Mouse (Mus musculus) adrenal gland, postnatal 4 days (tissue): ENCODE data around the gene Exd2. TPM values are rescaled to one million over a fixed set of nuclear protein-coding genes. Genes with fewer than 3 reads are reported as not detected.

Experiments used
- DNase-seq, 2 experiments: peaks; one replicate each; pipeline ENCODE4 v3.0.0; 2021 to 2022; ENCODE audit warnings: low spot score in 2 of 2, mixed read lengths in 2 of 2
- total RNA-seq, 2 experiments: library from RNA; stranded (reverse); gene quantifications; 2 replicates each; pipeline ENCODE4 v1.2.3; 2021

Exd2 gene
- total RNA-seq, 2 experiments from 2014 or later, result 19.9 to 22.3 TPM

DNA sequence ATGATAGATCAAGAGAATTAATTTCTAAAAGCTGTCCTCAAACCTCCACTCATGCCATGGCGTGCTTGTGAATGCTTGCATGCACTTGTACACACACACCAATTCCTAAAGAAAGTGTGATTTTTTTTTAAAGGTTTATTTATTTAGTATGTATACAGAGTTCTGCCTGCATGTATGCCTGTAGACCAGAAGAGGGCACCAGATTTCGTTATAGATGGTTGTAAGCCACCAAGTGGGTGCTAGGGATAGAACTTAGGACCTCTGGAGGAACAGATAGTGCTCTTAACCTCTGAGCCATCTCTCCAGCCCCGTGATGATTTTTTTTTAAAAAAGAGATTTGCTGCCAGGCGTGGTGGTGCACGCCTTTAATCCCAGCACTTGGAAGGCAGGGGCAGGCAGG lies 30.4 kb downstream of the Exd2 start:
- DNase-seq, result no peak

DNA sequence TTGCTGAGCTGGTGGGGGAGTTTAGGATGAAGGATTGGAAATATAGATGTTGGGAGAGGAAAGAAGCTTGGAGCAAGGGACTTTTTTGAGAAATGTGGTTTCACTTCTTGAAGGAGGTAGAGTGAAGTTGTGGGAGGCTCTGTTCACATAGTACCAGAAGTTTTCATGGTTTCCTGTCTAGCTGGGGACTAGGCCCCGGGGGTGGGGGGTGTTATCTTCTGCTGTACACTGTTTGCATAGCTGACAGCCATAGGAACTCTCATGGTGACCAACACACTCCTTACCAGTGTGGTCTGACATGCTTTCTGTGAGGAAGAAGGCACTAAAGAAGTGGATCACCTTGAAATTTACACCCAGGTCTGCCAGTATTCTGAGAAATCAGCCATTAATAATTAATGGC lies 32.8 kb downstream of the Exd2 start:
- DNase-seq, result no peak

DNA sequence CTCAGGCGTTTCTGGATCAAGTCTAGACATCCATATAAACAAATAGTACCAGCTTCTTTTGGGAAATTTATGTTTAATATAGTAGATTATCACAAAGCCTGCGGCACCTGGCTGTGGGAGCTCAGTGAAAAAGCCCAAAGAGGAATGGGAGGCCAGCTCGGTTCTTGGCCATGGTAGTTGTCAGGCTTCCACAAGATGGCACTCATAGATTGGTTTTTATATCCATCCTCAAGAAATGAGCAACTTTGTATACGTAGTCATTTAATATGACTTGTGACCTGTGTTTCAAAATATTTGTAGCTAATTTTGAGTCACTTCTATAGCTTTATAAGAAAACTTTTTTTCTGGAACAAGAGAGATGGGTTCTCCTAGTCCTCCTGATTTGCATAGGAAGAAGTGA lies 35.5 kb downstream of the Exd2 start:
- DNase-seq, result no peak

DNA sequence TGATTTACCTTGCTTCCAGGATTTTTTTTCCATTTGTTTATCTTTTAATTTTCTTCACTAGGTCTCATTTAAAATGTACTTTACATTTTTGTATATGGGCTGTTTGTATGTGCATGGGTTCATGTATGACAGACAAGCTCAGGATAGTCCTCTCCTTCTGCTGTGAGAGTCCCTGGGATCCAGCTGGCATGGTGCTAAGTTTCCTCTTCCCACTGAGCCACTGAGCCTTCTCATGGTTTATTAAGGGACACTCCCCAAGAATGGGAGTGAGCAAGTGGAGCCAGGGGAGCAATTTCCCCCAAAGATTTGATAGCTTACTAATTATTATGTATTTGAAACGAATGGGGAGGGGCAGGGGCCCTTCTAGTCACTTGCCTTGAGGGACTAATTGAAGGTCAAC lies 37.6 kb downstream of the Exd2 start:
- no peak for DNase-seq

DNA sequence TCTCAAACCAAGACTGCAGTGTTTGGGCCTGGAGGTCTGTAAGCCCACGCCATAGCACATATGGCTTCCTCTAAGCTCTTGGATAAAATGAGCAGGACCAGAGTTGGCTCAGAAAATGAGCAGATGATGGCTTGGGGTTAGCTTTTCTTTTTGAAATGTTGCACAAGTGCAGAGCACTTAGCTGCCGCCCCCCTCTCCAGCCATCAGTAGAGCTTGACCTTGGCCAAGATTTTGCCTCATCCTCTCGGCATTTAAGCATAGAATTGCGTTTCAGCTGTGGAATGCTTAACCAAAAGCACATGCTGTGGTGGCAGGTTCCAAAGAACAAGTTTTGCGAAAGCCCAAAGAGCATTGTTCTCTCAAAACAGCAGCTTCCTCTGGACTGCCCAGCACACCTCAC lies 41.8 kb downstream of the Exd2 start:
- DNase-seq, result no peak

DNA sequence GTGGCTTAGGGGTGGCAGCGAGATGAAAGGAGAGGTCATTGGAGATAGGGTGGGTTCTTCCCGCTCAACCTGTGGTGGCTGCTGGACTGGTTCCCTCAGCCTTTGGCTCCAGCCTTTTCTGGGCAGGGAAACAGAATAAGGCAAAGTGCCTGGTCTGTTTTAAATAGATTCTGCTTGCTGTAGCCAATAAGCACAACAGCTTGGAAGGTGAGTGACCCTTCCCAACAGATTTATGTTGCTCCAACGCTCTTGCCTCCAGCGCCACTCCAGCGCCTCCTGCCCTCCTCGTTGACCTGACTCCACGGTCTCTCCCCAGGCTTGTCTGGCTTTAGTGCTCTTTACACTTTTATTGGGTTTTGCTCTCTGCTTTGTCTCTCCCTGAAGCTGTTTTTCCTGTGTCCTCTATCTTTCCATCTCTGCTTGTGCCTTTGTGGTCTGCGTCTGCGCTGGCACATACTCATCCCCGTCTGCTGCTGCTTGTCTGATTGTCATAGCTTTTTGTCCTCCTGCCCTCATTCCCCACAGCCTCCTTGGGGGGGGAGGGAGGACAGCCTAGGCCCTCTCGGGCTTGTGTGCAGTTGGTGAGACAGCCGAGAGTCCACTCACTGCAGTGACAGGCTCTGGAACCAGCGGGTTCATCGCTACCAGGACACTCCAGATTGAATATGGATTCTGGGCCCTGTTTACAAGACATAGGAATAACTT lies 44.3 kb downstream of the Exd2 start:
- DNase-seq, result no peak

DNA sequence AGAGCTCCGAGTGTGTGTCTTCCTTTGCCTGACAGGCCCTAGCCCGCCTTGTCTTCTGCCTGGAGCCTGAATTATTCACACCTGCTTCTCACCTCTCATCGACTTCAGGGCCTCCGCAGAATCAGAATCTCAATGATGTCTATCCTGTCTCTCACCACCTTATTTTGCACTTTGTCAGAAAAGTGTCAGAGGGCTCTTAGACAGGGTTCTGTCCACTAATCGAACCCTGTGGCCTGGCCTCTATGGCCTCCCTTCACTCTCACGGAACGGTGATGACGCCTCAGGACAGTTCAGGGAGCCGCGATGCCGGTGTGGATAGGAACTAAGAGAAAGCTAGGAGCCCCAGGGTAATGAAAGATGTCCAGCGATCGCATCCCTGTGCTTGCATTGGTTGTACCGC lies 55.1 kb downstream of the Exd2 start, which contains the start of gene Galnt16:
Gene Galnt16, plus strand, starts transcription at position 301 of the 400 bp plus-strand sequence.
- no peak for DNase-seq

DNA sequence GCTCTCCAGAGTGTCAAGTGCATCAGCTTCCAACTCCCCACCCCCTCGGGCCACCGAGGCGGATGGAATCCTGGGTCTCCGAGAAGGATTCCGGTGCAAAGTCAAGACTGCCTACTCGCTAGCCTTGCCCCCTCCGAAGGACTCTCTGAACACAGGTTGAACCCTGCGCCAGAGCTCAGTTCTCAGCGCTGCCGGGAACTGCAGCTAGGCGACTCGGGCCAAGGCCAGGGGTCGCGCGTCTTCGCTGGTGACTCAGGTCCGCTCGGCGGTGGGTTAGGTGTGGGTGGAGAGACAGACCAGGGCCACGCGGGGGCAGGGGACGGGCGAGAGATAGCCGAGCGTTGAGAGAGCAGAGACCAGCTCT lies 55.5 kb downstream of the Exd2 start:
- no peak for DNase-seq

DNA sequence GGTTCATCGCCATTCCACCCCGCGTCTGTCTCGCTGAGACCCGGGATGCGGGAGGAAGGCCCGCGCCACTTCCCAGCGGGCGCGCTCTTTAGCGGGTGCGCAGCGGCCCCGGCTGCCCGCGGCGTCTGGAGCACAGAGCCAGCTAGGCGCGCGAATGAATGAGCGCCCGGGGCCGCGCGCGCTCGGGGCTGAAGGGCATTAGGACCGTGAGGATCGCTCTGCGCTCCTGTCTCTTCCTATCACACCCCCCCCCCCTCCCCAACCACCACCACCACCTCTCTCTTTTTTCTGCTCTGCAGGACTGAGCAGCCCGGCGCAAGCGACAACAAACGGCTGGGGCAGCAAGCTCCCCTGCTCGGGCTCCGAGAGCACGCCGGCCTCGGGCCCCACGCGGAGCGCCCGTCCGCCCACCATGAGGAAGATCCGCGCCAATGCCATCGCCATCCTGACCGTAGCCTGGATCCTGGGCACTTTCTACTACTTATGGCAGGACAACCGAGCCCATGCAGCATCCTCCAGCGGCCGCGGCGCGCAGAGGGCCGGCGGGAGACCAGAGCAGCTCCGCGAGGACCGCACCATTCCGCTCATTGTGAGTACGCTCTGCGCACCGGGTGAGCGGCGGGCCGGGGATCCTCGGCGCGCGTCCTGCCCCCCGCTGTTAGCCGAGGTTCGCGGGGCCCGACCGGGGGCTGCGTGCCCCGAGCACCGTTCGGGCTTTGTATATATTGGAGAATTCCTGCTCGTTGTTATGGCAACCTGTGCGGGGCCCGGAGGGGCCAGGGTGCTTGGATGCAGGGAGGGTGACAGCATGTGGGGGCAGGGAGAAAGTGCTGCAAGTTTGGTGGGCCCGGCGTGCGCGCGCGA lies 56.1 kb downstream of the Exd2 start:
- DNase-seq, result no peak

DNA sequence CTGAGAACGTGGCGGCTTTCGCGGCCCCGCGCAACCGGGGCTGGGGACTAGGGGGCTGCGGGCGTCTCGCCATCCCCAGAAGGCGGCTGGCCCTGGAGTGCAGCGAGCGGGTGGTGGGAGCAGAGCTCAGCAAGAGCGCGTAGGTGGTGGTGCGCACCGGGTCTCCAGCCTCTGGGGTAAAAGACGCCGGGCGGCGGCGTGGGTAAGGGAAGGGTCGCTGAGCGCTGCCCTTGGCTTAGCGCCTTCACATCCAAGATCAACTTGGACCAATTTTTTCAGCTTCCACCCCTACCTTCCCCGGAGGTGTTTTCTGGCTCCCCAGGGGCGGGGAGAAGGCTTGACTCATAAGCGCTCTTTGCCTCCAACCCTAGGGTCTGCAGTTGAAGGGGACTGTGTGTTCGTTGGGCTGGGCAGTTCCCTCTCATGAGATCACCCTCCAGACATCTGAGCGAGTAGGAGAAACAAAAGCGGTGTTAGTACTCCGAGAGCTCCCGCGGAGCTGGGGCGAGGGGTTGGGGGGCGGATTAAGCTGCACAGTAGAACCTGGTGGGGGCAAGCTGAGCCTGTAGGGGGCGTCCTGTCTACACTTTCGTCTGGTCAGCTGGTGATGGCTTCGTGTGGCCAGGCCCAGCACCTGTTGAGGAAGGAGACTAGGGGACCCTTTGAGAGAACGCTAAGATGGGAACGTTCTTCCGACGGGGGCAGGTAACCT lies 56.9 kb downstream of the Exd2 start:
- no peak for DNase-seq

DNA sequence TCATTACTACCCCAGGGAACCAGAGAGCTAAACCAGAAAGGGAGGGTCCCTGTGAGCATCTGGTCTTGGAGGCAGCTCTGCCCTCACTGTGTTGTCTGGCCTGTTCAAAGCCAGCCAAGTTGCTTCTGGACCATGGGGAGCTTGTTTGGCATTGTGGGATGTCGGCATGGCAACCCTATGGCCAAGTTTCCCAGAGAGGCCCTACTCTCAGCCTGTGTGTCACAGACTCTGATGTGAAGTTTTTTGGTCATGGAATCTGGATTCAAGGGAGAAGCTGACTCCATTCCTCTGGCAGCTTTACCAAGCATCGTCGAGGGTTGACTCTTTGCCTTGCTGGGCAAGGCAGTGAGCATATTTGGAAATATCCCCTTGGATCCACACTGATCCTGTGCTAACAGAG lies 59.1 kb downstream of the Exd2 start:
- no peak for DNase-seq

DNA sequence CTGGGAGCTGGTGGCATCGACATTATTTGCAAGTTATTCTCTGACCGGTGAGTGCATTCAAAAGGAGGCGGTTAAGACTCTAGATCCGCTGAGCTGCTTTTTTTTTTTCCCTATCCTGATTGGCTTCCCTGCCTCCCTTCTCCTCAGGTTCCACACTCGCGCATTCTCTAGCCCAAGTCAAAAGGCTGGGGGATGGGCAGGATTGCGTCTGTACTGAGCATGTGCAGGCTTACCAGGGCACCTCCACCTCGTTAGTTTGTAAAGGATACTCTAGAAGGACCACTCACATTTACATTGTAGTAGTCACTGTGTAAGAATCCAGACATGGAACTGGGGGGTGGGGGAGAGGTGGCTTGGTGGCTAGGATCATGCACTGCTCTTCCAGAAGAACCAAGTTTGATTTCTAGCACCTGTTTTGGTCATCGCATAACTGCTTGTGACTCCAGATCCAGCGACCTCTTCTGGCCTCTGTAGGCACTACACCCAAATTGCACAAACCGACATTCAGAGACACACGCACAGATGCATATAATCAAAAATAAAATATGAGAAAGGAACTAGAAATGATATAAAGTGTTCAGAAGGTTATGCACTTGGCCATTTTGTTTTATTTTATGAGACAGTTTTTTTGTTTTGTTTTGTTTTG lies 61.5 kb downstream of the Exd2 start:
- no peak for DNase-seq

DNA sequence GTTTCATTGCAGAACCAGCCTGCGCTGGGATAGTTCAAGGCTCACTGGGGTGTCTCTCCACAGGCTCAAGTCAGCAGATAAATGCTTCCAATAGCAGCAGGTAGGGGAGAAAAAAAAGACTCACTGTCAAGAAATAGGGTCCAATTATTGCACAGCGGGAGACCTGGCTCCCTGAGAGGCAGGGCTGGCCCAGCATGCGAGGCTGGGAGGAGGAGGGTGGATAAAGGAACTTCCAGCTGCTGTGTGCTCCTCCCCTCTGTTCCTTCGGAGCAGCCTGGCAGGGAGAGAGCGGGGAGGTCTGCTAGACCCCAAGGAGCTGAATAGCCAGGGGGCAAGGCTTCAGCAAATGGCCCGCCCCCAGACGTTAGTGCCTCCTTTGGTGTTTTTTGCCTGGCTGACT lies 62.6 kb downstream of the Exd2 start:
- DNase-seq, result no peak

DNA sequence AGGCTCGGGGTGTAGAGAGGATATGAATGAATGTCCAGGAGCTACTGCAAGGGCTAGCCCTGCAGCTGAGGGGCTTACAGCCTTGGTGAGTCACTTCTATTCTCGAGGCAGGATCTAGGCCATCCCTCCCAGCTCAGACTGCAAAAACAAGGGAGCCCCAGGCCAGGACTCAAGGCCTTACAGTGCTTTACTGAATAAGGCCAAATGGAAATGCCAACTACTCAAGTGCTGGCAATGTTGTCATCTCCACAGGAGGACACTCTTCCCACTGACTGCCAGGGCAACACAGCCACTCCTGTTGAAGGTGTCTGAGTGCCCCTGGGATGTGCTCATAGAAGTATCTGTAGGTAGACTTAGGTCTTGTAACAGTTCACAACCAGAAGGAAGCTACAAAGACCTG lies 63.6 kb downstream of the Exd2 start:
- DNase-seq, result no peak

DNA sequence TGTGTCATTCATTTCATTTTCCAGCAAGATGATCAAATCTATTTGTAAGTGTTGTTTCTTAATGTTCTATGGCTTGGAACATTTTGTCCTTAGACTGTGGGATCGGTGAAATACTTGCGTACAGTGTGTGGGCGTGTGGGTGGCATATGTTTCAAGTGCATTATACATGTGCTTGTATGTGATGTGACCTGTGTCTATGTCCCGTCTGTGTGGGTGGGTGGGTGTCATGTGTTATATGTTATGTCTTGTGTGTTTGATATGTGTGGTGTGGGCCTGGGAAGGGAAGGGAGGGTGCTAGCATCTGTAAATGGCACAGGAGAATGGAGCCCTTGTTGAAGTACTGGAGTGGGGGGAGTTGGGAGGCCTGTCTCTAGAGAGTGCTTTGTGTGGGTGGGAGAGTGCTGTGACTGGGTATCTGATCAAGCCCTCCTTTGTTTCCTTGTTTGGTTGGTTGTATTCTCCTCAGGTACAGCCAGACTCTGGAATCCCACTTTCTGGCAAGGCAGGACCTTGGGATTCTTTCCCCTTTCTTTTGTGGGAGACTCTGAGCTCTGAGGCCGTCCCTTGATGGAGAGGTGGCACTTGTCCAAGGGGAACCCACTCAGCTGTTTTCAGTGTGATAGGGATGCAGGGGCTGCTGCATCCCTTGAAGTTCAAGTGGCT lies 65.0 kb downstream of the Exd2 start:
- no peak for DNase-seq

DNA sequence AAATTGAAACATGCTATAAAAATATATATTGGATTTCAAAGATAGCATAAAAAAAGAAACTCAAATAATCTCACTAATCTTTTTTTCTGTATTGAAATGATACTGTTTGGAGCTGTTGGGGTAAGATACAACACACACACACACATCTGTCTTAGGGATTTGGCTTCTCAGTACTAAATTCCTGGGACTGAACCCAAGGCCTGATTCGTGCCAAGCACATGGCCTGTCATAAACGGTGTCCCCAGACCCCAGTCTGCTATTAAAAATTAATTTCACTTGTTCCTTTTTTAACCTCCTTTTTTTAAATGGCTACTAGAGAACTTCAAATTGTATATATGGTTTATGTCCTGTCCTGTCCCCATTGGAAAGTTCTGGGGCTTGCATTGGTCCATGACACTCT lies 67.2 kb downstream of the Exd2 start:
- DNase-seq, result no peak

DNA sequence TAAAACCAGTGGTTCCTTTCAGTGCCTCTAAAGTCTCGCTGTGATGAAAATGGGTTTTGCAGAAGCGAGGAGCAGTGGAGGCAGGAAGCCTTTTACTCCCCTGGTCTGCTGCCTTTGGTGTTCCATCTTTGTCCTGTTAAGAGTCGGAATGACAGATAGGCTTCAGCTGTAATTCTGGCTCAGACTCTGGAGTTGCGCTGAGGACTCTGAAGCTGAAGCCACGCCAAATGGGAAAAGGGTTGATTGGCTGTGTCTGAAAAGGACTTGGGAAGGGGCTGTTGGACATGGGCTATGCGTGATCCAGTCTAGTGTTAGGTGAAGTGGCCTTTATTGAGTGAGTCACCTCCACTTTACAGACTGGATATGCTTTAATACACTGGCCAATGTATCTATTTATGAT lies 67.7 kb downstream of the Exd2 start:
- no peak for DNase-seq

DNA sequence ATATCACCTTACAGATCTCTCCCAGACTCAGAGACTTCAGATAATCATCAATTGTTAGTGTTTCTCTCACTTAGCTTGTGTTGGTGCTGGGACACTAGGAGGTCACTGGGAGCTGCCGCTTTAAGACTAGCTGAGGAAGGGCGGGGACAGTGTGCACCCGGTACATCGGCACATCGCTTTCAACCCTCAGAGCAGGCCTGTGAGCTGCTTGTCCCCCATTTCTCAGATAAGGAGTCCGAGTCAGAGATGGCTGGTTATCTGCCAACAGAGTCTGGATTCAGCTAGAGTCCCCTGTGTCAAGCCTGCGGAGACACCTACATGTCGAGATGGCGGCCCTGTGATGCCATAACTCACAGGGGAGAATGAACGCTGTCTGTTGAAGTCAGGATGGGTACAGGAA lies 68.7 kb downstream of the Exd2 start:
- no peak for DNase-seq

DNA sequence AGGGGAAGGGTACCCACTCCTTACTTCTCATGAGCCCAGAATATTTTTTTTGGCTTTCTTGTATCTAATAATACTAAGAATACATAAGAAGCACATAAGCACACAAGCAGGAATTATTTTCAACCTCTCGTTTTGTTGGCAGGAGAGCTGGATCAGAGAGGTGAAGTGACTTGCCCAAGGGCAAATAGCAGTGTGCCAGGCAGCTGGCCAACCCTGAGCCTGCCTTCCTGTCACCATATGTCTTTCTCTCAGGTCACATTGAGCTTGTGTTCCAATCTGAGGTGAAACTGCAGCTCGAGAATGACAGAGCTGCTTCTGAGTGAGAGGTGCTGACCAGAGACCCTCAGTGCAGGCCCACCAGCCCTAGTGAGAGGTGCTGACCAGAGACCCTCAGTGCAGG lies 71.0 kb downstream of the Exd2 start:
- DNase-seq, result no peak

DNA sequence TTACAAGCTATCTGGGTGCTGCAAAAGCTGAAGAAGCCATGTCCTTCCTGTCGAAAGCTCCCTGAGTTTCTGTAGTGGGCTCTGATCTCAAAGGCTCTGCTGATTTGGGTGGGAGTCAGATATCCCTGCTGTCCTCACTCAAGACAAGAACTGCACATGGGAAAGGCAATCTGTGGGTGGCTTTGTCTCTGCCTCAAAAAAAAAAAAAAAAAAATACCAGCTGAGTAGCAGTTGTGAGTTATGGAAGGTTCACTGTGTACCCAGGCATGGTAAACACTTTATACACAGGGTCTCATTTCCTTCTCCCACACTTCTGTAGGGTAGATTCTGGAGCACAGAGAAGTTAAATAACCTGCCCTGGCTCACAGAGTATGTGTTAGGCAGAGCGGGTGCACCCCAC lies 74.4 kb downstream of the Exd2 start:
- no peak for DNase-seq

DNA sequence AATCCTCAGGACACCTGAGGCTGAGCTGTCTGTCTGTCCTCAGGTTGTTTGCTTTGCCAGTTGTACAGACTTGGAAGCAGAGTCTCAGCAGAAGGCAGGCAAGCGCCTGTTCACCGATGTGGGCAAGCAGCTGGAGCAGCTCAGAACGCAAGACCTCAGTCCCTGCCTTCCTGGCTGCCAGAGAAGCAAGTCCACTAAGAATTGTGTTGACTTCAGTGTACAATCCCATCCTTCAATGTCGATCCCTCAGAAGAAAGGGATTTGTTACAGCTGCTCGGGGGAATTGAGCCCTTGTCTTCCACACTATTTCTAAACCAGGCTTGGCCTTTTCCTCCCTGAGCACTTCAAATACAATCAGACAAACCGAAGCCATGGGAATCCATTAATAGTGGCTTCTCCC lies 75.4 kb downstream of the Exd2 start:
- no peak for DNase-seq
